Mouse (Mus musculus): ENCODE measurements around the gene Ndufv1. TPM values are rescaled to one million over a fixed set of nuclear protein-coding genes. Genes with fewer than 3 reads are reported as not detected.

Ndufv1 gene
- polyA plus RNA-seq, 1 experiment from 2014 or later = 213 TPM

GRCm38 (mm10) chr19:4011086-4011485, 1.5 kb downstream of the Ndufv1 start:
- no peak for TF ChIP-seq EP300 (optimal IDR thresholded peaks at IDR 0.05)
- TF ChIP-seq CTCF (IDR thresholded peaks at IDR 0.05; ENCODE audit: low read depth) = no peak
- Histone ChIP-seq H3K9ac (ENCODE audit: low read length) (no peak overlapping the region), H3K4me1 (replicated peaks; ENCODE audit: control insufficient read depth, insufficient read depth) (no peaks in the 10 kb centered on the region; the same call in 1 of the 2 replicates), H3K27me3 (ENCODE audit: control insufficient read depth, insufficient read depth, low read length) (no peaks in the 10 kb centered on the region), H3K27ac (replicated peaks) (no peak overlapping the region), H3K36me3 (ENCODE audit: control insufficient read depth, insufficient read depth, low read length) (peaks cover 6% of the 10 kb centered on the region; the same call in 1 of the 2 replicates), H3K9me3 (ENCODE audit: control insufficient read depth, low read length) (no peaks in the 10 kb centered on the region), H3K4me3 (ENCODE audit: low read depth, low read length) (no peak overlapping the region), H3K4me2 (replicated peaks; ENCODE audit: low read depth) (no peak overlapping the region)
- 94% methylated on average over 5 of the region's 5 CpGs for WGBS
- ATAC-seq (ENCODE audit: low FRiP score, low TSS enrichment) = no peak
- DNase-seq (ENCODE audit: low spot score) = no peak

- no peak overlapping the region for H3K4me3 ChIP-seq (ENCODE audit: low read depth, low read length)
- peaks cover 9% of the 10 kb centered on the region; the same call in 1 of the 2 replicates for H3K36me3 ChIP-seq (ENCODE audit: control insufficient read depth, insufficient read depth, low read length)
- 94% methylated on average over 8 of the region's 8 CpGs for WGBS
- no peak for TF ChIP-seq EP300 (optimal IDR thresholded peaks at IDR 0.05)
- TF ChIP-seq CTCF (IDR thresholded peaks at IDR 0.05; ENCODE audit: low read depth) = no peak
- H3K27me3 ChIP-seq (ENCODE audit: control insufficient read depth, insufficient read depth, low read length) = no peaks in the 10 kb centered on the region
- H3K9ac ChIP-seq (ENCODE audit: low read length) = no peak overlapping the region
- peaks cover 3% of the 10 kb centered on the region; the same call in 1 of the 2 replicates for H3K4me1 ChIP-seq (replicated peaks; ENCODE audit: control insufficient read depth, insufficient read depth)
- H3K27ac ChIP-seq (replicated peaks) = no peak overlapping the region
- DNase-seq (ENCODE audit: low spot score) (no peak), ATAC-seq (ENCODE audit: low FRiP score, low TSS enrichment) (no peak)
- H3K9me3 ChIP-seq (ENCODE audit: control insufficient read depth, low read length) = no peaks in the 10 kb centered on the region
- H3K4me2 ChIP-seq (replicated peaks; ENCODE audit: low read depth) = no peak overlapping the region
Measured at GRCm38 (mm10) chr19:4005971-4006370, 6.6 kb downstream of the Ndufv1 start.

- no peak overlapping the region for H3K4me2 ChIP-seq (replicated peaks; ENCODE audit: low read depth)
- peaks cover 3% of the 10 kb centered on the region; the same call in 1 of the 2 replicates for H3K4me1 ChIP-seq (replicated peaks; ENCODE audit: control insufficient read depth, insufficient read depth)
- TF ChIP-seq CTCF (IDR thresholded peaks at IDR 0.05; ENCODE audit: low read depth) (no peak), EP300 (optimal IDR thresholded peaks at IDR 0.05) (no peak)
- no peaks in the 10 kb centered on the region for H3K27me3 ChIP-seq (ENCODE audit: control insufficient read depth, insufficient read depth, low read length)
- no peak overlapping the region for H3K4me3 ChIP-seq (ENCODE audit: low read depth, low read length)
- ATAC-seq (ENCODE audit: low FRiP score, low TSS enrichment) (no peak), DNase-seq (ENCODE audit: low spot score) (no peak)
- peaks cover 9% of the 10 kb centered on the region; the same call in 1 of the 2 replicates for H3K36me3 ChIP-seq (ENCODE audit: control insufficient read depth, insufficient read depth, low read length)
- H3K9me3 ChIP-seq (ENCODE audit: control insufficient read depth, low read length) = no peaks in the 10 kb centered on the region
- H3K9ac ChIP-seq (ENCODE audit: low read length) = no peak overlapping the region
- H3K27ac ChIP-seq (replicated peaks) = no peak overlapping the region
- WGBS = 80% methylated on average over 9 of the region's 9 CpGs
Measured at GRCm38 (mm10) chr19:4005091-4005490, 7.5 kb downstream of the Ndufv1 start.

- Histone ChIP-seq H3K4me1 (replicated peaks; ENCODE audit: control insufficient read depth, insufficient read depth) (peaks cover 3% of the 10 kb centered on the region; the same call in 1 of the 2 replicates), H3K9me3 (ENCODE audit: control insufficient read depth, low read length) (no peaks in the 10 kb centered on the region), H3K27ac (replicated peaks) (no peak overlapping the region), H3K27me3 (ENCODE audit: control insufficient read depth, insufficient read depth, low read length) (no peaks in the 10 kb centered on the region), H3K4me3 (ENCODE audit: low read depth, low read length) (no peak overlapping the region), H3K36me3 (ENCODE audit: control insufficient read depth, insufficient read depth, low read length) (peaks cover 9% of the 10 kb centered on the region; the same call in 1 of the 2 replicates), H3K4me2 (replicated peaks; ENCODE audit: low read depth) (no peak overlapping the region), H3K9ac (ENCODE audit: low read length) (no peak overlapping the region)
- DNase-seq (ENCODE audit: low spot score) = no peak
- WGBS = 84% methylated on average over 15 of the region's 15 CpGs
- no peak for ATAC-seq (ENCODE audit: low FRiP score, low TSS enrichment)
- TF ChIP-seq CTCF (IDR thresholded peaks at IDR 0.05; ENCODE audit: low read depth) (no peak), EP300 (optimal IDR thresholded peaks at IDR 0.05) (no peak)
Measured at GRCm38 (mm10) chr19:4004331-4004730, 8.3 kb downstream of the Ndufv1 start.

GRCm38 (mm10) chr19:4003641-4004040, 9.0 kb downstream of the Ndufv1 start:
- WGBS = 78% methylated on average over 12 of the region's 12 CpGs
- Histone ChIP-seq H3K27ac (replicated peaks) (no peak overlapping the region), H3K4me2 (replicated peaks; ENCODE audit: low read depth) (no peak overlapping the region), H3K27me3 (ENCODE audit: control insufficient read depth, insufficient read depth, low read length) (no peaks in the 10 kb centered on the region), H3K36me3 (ENCODE audit: control insufficient read depth, insufficient read depth, low read length) (peaks cover 9% of the 10 kb centered on the region; the same call in 1 of the 2 replicates), H3K4me1 (replicated peaks; ENCODE audit: control insufficient read depth, insufficient read depth) (peaks cover 3% of the 10 kb centered on the region; the same call in 1 of the 2 replicates), H3K9ac (ENCODE audit: low read length) (no peak overlapping the region), H3K9me3 (ENCODE audit: control insufficient read depth, low read length) (no peaks in the 10 kb centered on the region), H3K4me3 (ENCODE audit: low read depth, low read length) (no peak overlapping the region)
- DNase-seq (ENCODE audit: low spot score) (no peak), ATAC-seq (ENCODE audit: low FRiP score, low TSS enrichment) (no peak)
- TF ChIP-seq EP300 (optimal IDR thresholded peaks at IDR 0.05) (no peak), CTCF (IDR thresholded peaks at IDR 0.05; ENCODE audit: low read depth) (no peak)

- Histone ChIP-seq H3K27ac (replicated peaks) (no peak within 1 kb of the TSS), H3K27me3 (ENCODE audit: control insufficient read depth, insufficient read depth, low read length) (no peaks in the 10 kb centered on the region), H3K4me2 (replicated peaks; ENCODE audit: low read depth) (no peak within 1 kb of the TSS), H3K36me3 (ENCODE audit: control insufficient read depth, insufficient read depth, low read length) (peaks cover 9% of the 10 kb centered on the region; the same call in 1 of the 2 replicates), H3K9ac (ENCODE audit: low read length) (no peak within 1 kb of the TSS), H3K9me3 (ENCODE audit: control insufficient read depth, low read length) (no peaks in the 10 kb centered on the region), H3K4me1 (replicated peaks; ENCODE audit: control insufficient read depth, insufficient read depth) (peaks cover 3% of the 10 kb centered on the region; the same call in 1 of the 2 replicates), H3K4me3 (ENCODE audit: low read depth, low read length) (no peak within 1 kb of the TSS)
- no peak for TF ChIP-seq CTCF (IDR thresholded peaks at IDR 0.05; ENCODE audit: low read depth)
- TF ChIP-seq EP300 (optimal IDR thresholded peaks at IDR 0.05) = no peak
- DNase-seq (ENCODE audit: low spot score) (no peak), ATAC-seq (ENCODE audit: low FRiP score, low TSS enrichment) (no peak)
- 76% methylated on average over 1 of the region's 1 CpGs for WGBS
Measured at GRCm38 (mm10) chr19:4003112-4003511, 9.5 kb downstream of the Ndufv1 start, which contains the start of gene Doc2g. Doc2g (plus strand) TSS chr19:4003313.
